Mouse (Mus musculus): ENCODE results near the gene Gm8113. TPM values are rescaled to one million over a fixed set of nuclear protein-coding genes. Genes with fewer than 3 reads are reported as not detected.
"Not testable (repeated sequence)": the region's sequence is repeated elsewhere in the genome, so short reads cannot be mapped to it uniquely, and the experiment has no call there.

Gene Gm8113
- total and polyA plus RNA-seq, 3 experiments, result 0.05 TPM; not detected in 2

DNA sequence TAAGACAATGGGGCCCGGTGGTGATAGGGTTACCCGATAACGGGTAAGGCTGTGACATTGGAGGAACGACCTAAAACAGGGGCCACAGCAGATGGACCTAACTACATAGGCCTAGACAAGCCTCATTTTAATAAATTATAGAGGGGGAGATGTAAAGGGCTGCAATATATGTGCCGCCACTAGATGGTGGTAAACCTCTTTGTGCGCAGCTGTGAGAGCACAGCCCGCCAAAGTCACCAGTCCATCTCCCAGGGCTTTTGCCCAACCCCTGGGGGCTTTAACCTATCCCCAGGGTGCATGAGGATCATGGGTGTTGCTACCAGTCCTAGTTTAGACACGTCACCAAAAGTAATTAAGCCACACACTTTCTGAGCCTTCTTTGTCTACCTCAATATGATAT is 7.8 kb downstream of the Gm8113 start:
- H3K27me3 ChIP-seq (ENCODE audit: insufficient read depth, low read length); H3K4me1 ChIP-seq (ENCODE audit: insufficient read depth, low read depth, low read length); H3K9me3 ChIP-seq (replicated peaks); H3K4me3 ChIP-seq (ENCODE audit: low read depth, low read length); DNase-seq (ENCODE audit: low spot score); H3K36me3 ChIP-seq (replicated peaks); ATAC-seq (ENCODE audit: extremely low read depth, insufficient number of reproducible peaks, low FRiP score, poor library complexity, severe bottlenecking): not testable (repeated sequence)

- DNase-seq (ENCODE audit: low spot score); ATAC-seq (ENCODE audit: extremely low read depth, insufficient number of reproducible peaks, low FRiP score, poor library complexity, severe bottlenecking); H3K4me1 ChIP-seq (ENCODE audit: insufficient read depth, low read depth, low read length); H3K27me3 ChIP-seq (ENCODE audit: insufficient read depth, low read length); H3K9me3 ChIP-seq (replicated peaks); H3K4me3 ChIP-seq (ENCODE audit: low read depth, low read length); H3K36me3 ChIP-seq (replicated peaks): not testable (repeated sequence)
These were observed 8.2 kb downstream of the Gm8113 start for GRCm38 (mm10) chr14:43933399-43933798.

GRCm38 (mm10) chr14:43953382-43953781 is 28.2 kb downstream of the Gm8113 start:
- H3K4me1 ChIP-seq (ENCODE audit: insufficient read depth, low read depth, low read length); H3K36me3 ChIP-seq (replicated peaks); DNase-seq (ENCODE audit: low spot score); H3K9me3 ChIP-seq (replicated peaks); ATAC-seq (ENCODE audit: extremely low read depth, insufficient number of reproducible peaks, low FRiP score, poor library complexity, severe bottlenecking); H3K27me3 ChIP-seq (ENCODE audit: insufficient read depth, low read length); H3K4me3 ChIP-seq (ENCODE audit: low read depth, low read length): not testable (repeated sequence)

GRCm38 (mm10) chr14:43955074-43955473 is 29.9 kb downstream of the Gm8113 start:
- not testable (repeated sequence) for H3K27me3 ChIP-seq (ENCODE audit: insufficient read depth, low read length); ATAC-seq (ENCODE audit: extremely low read depth, insufficient number of reproducible peaks, low FRiP score, poor library complexity, severe bottlenecking); H3K36me3 ChIP-seq (replicated peaks); H3K9me3 ChIP-seq (replicated peaks); H3K4me1 ChIP-seq (ENCODE audit: insufficient read depth, low read depth, low read length); H3K4me3 ChIP-seq (ENCODE audit: low read depth, low read length); DNase-seq (ENCODE audit: low spot score)

- H3K4me1 ChIP-seq (ENCODE audit: insufficient read depth, low read depth, low read length); H3K9me3 ChIP-seq (replicated peaks); DNase-seq (ENCODE audit: low spot score); H3K27me3 ChIP-seq (ENCODE audit: insufficient read depth, low read length); H3K36me3 ChIP-seq (replicated peaks); ATAC-seq (ENCODE audit: extremely low read depth, insufficient number of reproducible peaks, low FRiP score, poor library complexity, severe bottlenecking); H3K4me3 ChIP-seq (ENCODE audit: low read depth, low read length): not testable (repeated sequence)
These were observed 31.6 kb downstream of the Gm8113 start, which contains the start of gene Ang5 for GRCm38 (mm10) chr14:43956769-43957168. Gene Ang5, plus strand, starts transcription at chr14:43957069.

Other genes starting within 250 kb of the Gm8113 start
- not detected in 2 replicates for gene Gm8165, start 248.2 kb upstream of the Gm8113 start, total RNA-seq (2014; fragmentation: Nextera tagmentation)
- gene Gm8165, start 248.2 kb upstream of the Gm8113 start, total RNA-seq (2017), result not detected in 2 replicates
- not detected in 2 replicates for gene Gm8165, start 248.2 kb upstream of the Gm8113 start, polyA plus RNA-seq (2012)
- gene Gm7324, start 227.6 kb upstream of the Gm8113 start, total RNA-seq (2014; fragmentation: Nextera tagmentation), result 1.6 and 3.4 TPM in 2 replicates
- 6.0 and 12.6 TPM in 2 replicates for gene Gm7324, start 227.6 kb upstream of the Gm8113 start, total RNA-seq (2017)
- gene Gm7324, start 227.6 kb upstream of the Gm8113 start, polyA plus RNA-seq (2012), result 0.18 and 0.60 TPM in 2 replicates
- gene Gm16506, start 197.9 kb upstream of the Gm8113 start, total RNA-seq (2014; fragmentation: Nextera tagmentation), result not detected in 2 replicates
- gene Gm16506, start 197.9 kb upstream of the Gm8113 start, total RNA-seq (2017), result 0.11 TPM in 1 of 2 replicates, not detected in the other
- gene Gm16506, start 197.9 kb upstream of the Gm8113 start, polyA plus RNA-seq (2012), result not detected in 2 replicates
- gene Gm6526, start 177.5 kb upstream of the Gm8113 start, total RNA-seq (2014; fragmentation: Nextera tagmentation), result 0.60 and 2.7 TPM in 2 replicates
- gene Gm6526, start 177.5 kb upstream of the Gm8113 start, total RNA-seq (2017), result 0.35 and 0.66 TPM in 2 replicates
- not detected in 2 replicates for gene Gm6526, start 177.5 kb upstream of the Gm8113 start, polyA plus RNA-seq (2012)
- gene Gm8180, start 140.6 kb upstream of the Gm8113 start, total RNA-seq (2014; fragmentation: Nextera tagmentation), result not detected in 2 replicates
- not detected in 2 replicates for gene Gm8180, start 140.6 kb upstream of the Gm8113 start, total RNA-seq (2017)
- gene Gm8180, start 140.6 kb upstream of the Gm8113 start, polyA plus RNA-seq (2012), result not detected in 2 replicates
- not detected in 2 replicates for gene Ear1, start 49.9 kb upstream of the Gm8113 start, total RNA-seq (2014; fragmentation: Nextera tagmentation)
- gene Ear1, start 49.9 kb upstream of the Gm8113 start, total RNA-seq (2017), result 0.44 TPM in 1 of 2 replicates, not detected in the other
- not detected in 2 replicates for gene Ear1, start 49.9 kb upstream of the Gm8113 start, polyA plus RNA-seq (2012)
- not detected in 2 replicates for gene Ear10, start 1.8 kb upstream of the Gm8113 start, total RNA-seq (2014; fragmentation: Nextera tagmentation)
- gene Ear10, start 1.8 kb upstream of the Gm8113 start, total RNA-seq (2017), result not detected in 2 replicates
- gene Ear10, start 1.8 kb upstream of the Gm8113 start, polyA plus RNA-seq (2012), result not detected in 2 replicates
- gene Ang5, start 31.7 kb downstream of the Gm8113 start, total RNA-seq (2014; fragmentation: Nextera tagmentation), result not detected in 2 replicates
- gene Ang5, start 31.7 kb downstream of the Gm8113 start, total RNA-seq (2017), result 0.41 TPM in 1 of 2 replicates, not detected in the other
- gene Ang5, start 31.7 kb downstream of the Gm8113 start, polyA plus RNA-seq (2012), result not detected in 2 replicates
- gene Ang6, start 76.9 kb downstream of the Gm8113 start, total RNA-seq (2014; fragmentation: Nextera tagmentation), result not detected in 2 replicates
- 0.55 TPM in 1 of 2 replicates, not detected in the other for gene Ang6, start 76.9 kb downstream of the Gm8113 start, total RNA-seq (2017)
- not detected in 2 replicates for gene Ang6, start 76.9 kb downstream of the Gm8113 start, polyA plus RNA-seq (2012)
- not detected in 2 replicates for gene Ear2, start 177.3 kb downstream of the Gm8113 start, total RNA-seq (2014; fragmentation: Nextera tagmentation)
- 0.35 TPM in 1 of 2 replicates, not detected in the other for gene Ear2, start 177.3 kb downstream of the Gm8113 start, total RNA-seq (2017)
- gene Ear2, start 177.3 kb downstream of the Gm8113 start, polyA plus RNA-seq (2012), result not detected in 2 replicates
- gene Gm3327, start 198.5 kb downstream of the Gm8113 start, total RNA-seq (2014; fragmentation: Nextera tagmentation), result not detected in 2 replicates
- gene Gm3327, start 198.5 kb downstream of the Gm8113 start, total RNA-seq (2017), result 0.16 TPM in 1 of 2 replicates, not detected in the other
- not detected in 2 replicates for gene Gm3327, start 198.5 kb downstream of the Gm8113 start, polyA plus RNA-seq (2012)